Mouse (Mus musculus) lung, embryonic 16.5 days (tissue): Measurements from ENCODE around the gene Rftn1. TPM values are rescaled to one million over a fixed set of nuclear protein-coding genes. Genes with fewer than 3 reads are reported as not detected.

Experiments used
- ATAC-seq: fragments of 200-750 bp; cut with Nextera tagmentation; 2 replicates; pipeline ENCODE4 v1.8.0; 2017; ENCODE audit warnings: low read depth, mild to moderate bottlenecking, moderate library complexity
- H3K27ac ChIP-seq: fragments of 300-500 bp; sonication (generic); 2 replicates; pipeline ENCODE4 v1.5.1; 2014; ENCODE audit warnings: mild to moderate bottlenecking, control low read depth, low read length
- H3K27me3 ChIP-seq: fragments of 300-500 bp; sonication (generic); 2 replicates; pipeline ENCODE4 v1.6.1; 2014; ENCODE audit warnings: low read depth, low read length, mixed read lengths; ENCODE audit not compliant: control insufficient read depth, insufficient read depth
- H3K36me3 ChIP-seq: fragments of 300-500 bp; sonication (generic); 2 replicates; pipeline ENCODE4 v1.6.1; 2014; ENCODE audit warnings: low read length; ENCODE audit not compliant: control insufficient read depth, insufficient read depth
- H3K4me1 ChIP-seq: fragments of 300-500 bp; sonication (generic); replicated peaks from 2 replicates; pipeline ENCODE4 v1.6.1; 2014; ENCODE audit warnings: low read length, mixed read lengths; ENCODE audit not compliant: control insufficient read depth, insufficient read depth
- H3K4me2 ChIP-seq: fragments of 300-500 bp; sonication (generic); 2 replicates; pipeline ENCODE4 v1.6.1; 2014; ENCODE audit warnings: low read depth, low read length, control low read depth
- H3K4me3 ChIP-seq: fragments of 300-500 bp; sonication (generic); 2 replicates; pipeline ENCODE4 v1.5.1; 2014; ENCODE audit warnings: mild to moderate bottlenecking, low read length, control low read depth
- H3K9ac ChIP-seq: fragments of 300-500 bp; sonication (generic); 2 replicates; pipeline ENCODE4 v1.6.1; 2014; ENCODE audit warnings: low read length, control low read depth
- H3K9me3 ChIP-seq: fragments of 300-500 bp; sonication (generic); 2 replicates; pipeline ENCODE4 v1.6.1; 2016; ENCODE audit warnings: low read length; ENCODE audit not compliant: control insufficient read depth
- WGBS: fragments of 180-500 bp; shearing (Covaris S2); extraction: QIAGEN DNeasy Blood & Tissue Kit; methylation state at CpG from one replicate; pipeline ENCODE4 v1.1.7; 2014; 5-methylcytosine and 5-hydroxymethylcytosine counted together
- polyA plus RNA-seq: library from polyadenylated mRNA; unstranded; fragments of >200 nt; fragmentation: Nextera tagmentation; extraction: Ambion mirVana; gene quantifications from 2 replicates; pipeline ENCODE4 v1.2.1, GENCODE M21; 2015

The Rftn1 gene
- polyA plus RNA-seq, 1 experiment from 2014 or later = 18.2 TPM

- peaks cover 3% of the 10 kb centered on the region; the same call in 1 of the 2 replicates for H3K4me1 ChIP-seq
- 79% methylated on average over 4 of the region's 4 CpGs for WGBS
- H3K27me3 ChIP-seq = no peaks in the 10 kb centered on the region
- H3K36me3 ChIP-seq = no peaks in the 10 kb centered on the region
- H3K4me3 ChIP-seq = no peak overlapping the region
- H3K9me3 ChIP-seq = no peaks in the 10 kb centered on the region
- H3K4me2 ChIP-seq = no peak overlapping the region
- no peak for ATAC-seq
- H3K27ac ChIP-seq = no peak overlapping the region
- H3K9ac ChIP-seq = no peak overlapping the region
Observed at GRCm38 (mm10) chr17:50003156-50003555, 187.3 kb downstream of the Rftn1 start.

- H3K27me3 ChIP-seq = no peaks in the 10 kb centered on the region
- no peak overlapping the region for H3K27ac ChIP-seq
- no peak overlapping the region for H3K9ac ChIP-seq
- no peaks in the 10 kb centered on the region for H3K36me3 ChIP-seq
- no peaks in the 10 kb centered on the region for H3K9me3 ChIP-seq
- peaks cover 3% of the 10 kb centered on the region; the same call in 1 of the 2 replicates for H3K4me1 ChIP-seq
- H3K4me3 ChIP-seq = no peak overlapping the region
- H3K4me2 ChIP-seq = no peak overlapping the region
- 80% methylated on average over 3 of the region's 3 CpGs for WGBS
- no peak for ATAC-seq
Observed at GRCm38 (mm10) chr17:50002171-50002570, 188.3 kb downstream of the Rftn1 start.

GRCm38 (mm10) chr17:50001754-50002153, 188.7 kb downstream of the Rftn1 start:
- Histone ChIP-seq H3K4me3 (no peak overlapping the region), H3K27ac (no peak overlapping the region), H3K9ac (no peak overlapping the region), H3K4me1 (peaks cover 3% of the 10 kb centered on the region; the same call in 1 of the 2 replicates), H3K4me2 (no peak overlapping the region), H3K9me3 (no peaks in the 10 kb centered on the region), H3K36me3 (no peaks in the 10 kb centered on the region), H3K27me3 (no peaks in the 10 kb centered on the region)
- ATAC-seq = no peak

GRCm38 (mm10) chr17:50000580-50000979, 189.9 kb downstream of the Rftn1 start:
- 82% methylated on average over 3 of the region's 3 CpGs for whole genome bisulfite sequencing
- Histone ChIP-seq H3K4me1 (no peaks in the 10 kb centered on the region), H3K4me2 (no peak overlapping the region), H3K4me3 (no peak overlapping the region), H3K27me3 (no peaks in the 10 kb centered on the region), H3K27ac (no peak overlapping the region), H3K36me3 (no peaks in the 10 kb centered on the region), H3K9me3 (no peaks in the 10 kb centered on the region), H3K9ac (no peak overlapping the region)
- ATAC-seq = no peak

DNA sequence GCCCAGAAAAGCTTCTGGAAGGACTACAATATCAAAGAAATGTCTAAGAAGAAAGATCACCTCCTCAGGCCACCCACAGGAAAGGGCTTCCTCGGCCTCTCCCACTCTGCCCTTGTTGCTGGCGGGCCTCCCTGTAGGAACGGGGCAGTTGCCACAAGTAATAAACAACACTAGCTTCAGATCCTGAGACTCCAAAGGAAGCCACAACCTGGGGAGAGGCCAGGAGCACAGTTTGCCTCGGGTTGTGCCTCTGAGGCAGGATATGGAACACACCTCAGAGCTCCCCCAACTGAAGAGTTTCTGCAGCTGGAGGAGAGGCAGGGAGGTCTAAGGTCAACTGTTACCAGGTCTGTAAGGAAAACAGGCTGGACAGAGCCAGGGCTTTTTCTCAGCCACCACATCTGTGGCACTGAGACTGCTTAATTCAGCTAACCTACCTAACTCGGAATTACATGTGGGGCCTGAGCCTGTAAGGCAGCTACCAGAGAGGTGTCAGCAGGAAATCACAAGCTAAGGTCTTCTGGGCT, 193.8 kb downstream of the Rftn1 start:
- H3K27me3 ChIP-seq = no peaks in the 10 kb centered on the region
- no peak overlapping the region for H3K4me2 ChIP-seq
- 37% methylated on average over 5 of the region's 5 CpGs for WGBS
- no peak overlapping the region for H3K27ac ChIP-seq
- H3K9ac ChIP-seq = no peak overlapping the region
- no peaks in the 10 kb centered on the region for H3K36me3 ChIP-seq
- no peaks in the 10 kb centered on the region for H3K4me1 ChIP-seq
- H3K9me3 ChIP-seq = no peaks in the 10 kb centered on the region
- ATAC-seq = no peak
- no peak overlapping the region for H3K4me3 ChIP-seq

DNA sequence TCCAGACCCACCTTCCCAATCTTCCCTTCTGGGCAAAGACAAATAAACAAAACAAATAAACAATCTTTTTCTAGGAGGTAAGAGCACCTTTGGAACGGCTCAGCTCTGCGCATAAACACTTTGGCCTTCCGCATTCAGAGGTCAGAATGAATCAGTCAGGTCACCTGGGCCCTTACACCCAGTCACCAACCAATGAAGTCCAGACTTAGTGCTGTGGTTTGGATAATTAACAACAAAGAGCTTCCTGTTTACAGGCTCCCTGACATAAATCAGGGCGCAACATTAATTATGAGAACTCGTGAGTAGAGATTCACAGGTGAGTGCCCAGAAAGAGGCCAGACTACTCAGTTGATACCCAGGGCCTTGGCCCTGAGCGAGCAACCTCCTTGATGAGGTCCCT, 194.4 kb downstream of the Rftn1 start:
- WGBS = 81% methylated on average over 6 of the region's 6 CpGs
- H3K36me3 ChIP-seq = no peaks in the 10 kb centered on the region
- H3K4me1 ChIP-seq = no peaks in the 10 kb centered on the region
- H3K27ac ChIP-seq = no peak overlapping the region
- H3K9ac ChIP-seq = no peak overlapping the region
- H3K27me3 ChIP-seq = no peaks in the 10 kb centered on the region
- no peak for ATAC-seq
- no peak overlapping the region for H3K4me2 ChIP-seq
- H3K9me3 ChIP-seq = no peaks in the 10 kb centered on the region
- H3K4me3 ChIP-seq = no peak overlapping the region

GRCm38 (mm10) chr17:49995226-49995625, 195.2 kb downstream of the Rftn1 start:
- Histone ChIP-seq H3K27me3 (no peaks in the 10 kb centered on the region), H3K4me1 (no peaks in the 10 kb centered on the region), H3K27ac (no peak overlapping the region), H3K9ac (no peak overlapping the region), H3K4me3 (no peak overlapping the region), H3K9me3 (no peaks in the 10 kb centered on the region), H3K36me3 (no peaks in the 10 kb centered on the region), H3K4me2 (no peak overlapping the region)
- 85% methylated on average over 3 of the region's 3 CpGs for WGBS
- no peak for ATAC-seq

DNA sequence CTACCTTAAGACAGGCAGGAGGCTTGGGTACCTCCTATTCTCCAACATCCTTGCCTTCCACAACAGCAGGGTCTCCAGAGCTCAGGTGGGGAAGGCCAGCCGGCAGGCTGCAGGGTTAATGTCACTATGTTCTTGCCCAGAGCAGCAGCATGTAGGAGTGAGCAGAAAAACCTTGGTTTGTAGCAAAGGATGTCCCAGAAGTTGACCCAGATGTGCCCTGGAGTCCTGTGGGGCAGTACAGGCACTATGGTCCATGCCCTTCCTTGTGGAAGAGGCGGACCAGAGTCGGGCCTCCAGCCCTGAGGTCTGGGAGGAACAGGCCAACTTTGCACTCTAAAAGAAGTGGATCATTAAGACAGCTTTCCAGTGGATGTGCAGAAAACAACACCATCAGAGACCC, 196.8 kb downstream of the Rftn1 start:
- ATAC-seq = no peak
- WGBS = 65% methylated on average over 3 of the region's 3 CpGs
- Histone ChIP-seq H3K4me1 (no peaks in the 10 kb centered on the region), H3K27ac (no peak overlapping the region), H3K36me3 (no peaks in the 10 kb centered on the region), H3K27me3 (no peaks in the 10 kb centered on the region), H3K9me3 (no peaks in the 10 kb centered on the region), H3K9ac (no peak overlapping the region), H3K4me2 (no peak overlapping the region), H3K4me3 (no peak overlapping the region)

- Histone ChIP-seq H3K4me3 (no peak overlapping the region), H3K27me3 (no peaks in the 10 kb centered on the region), H3K27ac (no peak overlapping the region), H3K4me1 (no peaks in the 10 kb centered on the region), H3K9ac (no peak overlapping the region), H3K9me3 (no peaks in the 10 kb centered on the region), H3K36me3 (no peaks in the 10 kb centered on the region), H3K4me2 (no peak overlapping the region)
- 40% methylated on average over 11 of the region's 11 CpGs for WGBS
- peak; percentile 60; the same call in 1 of the 2 replicates for ATAC-seq
Observed at GRCm38 (mm10) chr17:49992625-49993603, 197.6 kb downstream of the Rftn1 start.
